ENCODE assay signal across 17 mouse cellular contexts in the genomic region with DNA sequence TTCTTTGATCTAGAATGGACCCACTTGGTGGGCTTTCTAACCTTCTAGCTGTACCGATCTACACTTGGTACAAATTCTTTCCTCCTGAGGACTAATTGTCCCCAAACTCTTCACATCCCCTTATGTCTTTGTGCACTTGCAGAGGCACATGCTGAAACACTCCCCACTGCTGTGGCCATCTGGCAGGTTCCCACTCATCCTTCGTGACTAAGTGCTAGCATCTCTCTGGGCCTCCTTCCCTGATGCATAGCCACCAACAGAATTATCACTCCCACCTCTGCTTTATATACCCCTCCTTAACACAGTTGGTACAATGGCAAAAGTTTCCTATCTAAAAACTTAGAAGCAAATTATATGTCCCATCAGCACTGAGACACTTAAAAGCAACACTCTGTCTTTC. TPM values are rescaled to one million over a fixed set of nuclear protein-coding genes. Genes with fewer than 3 reads are reported as not detected.
DNase-seq lines count a peak whose midpoint lies in the region; TF ChIP-seq lines count a peak whose summit lies in the region.
"Had no signal": no experiment of that assay in that cellular context is flagged by ENCODE, and none has a peak within 500 bp of the region (broad histone marks: within the 10 kb centered on the region; RNA-seq: fewer than 3 reads in every experiment).

No protein-coding gene starts in this region.

- intact Hi-C loops in left cerebral cortex, postnatal 25 days (cut with DNase I), result loop anchor here (1.0 to 5.0 kb wide), 5 partner anchors 9 to 122 kb away; no protein-coding TSS in a partner anchor
- intact Hi-C loops in heart, adult 2 months (cut with DNase I), result no loop called here

- H3K79me2 ChIP-seq in heart, adult 2 months (replicated peaks; ENCODE audit: control insufficient read depth, insufficient read depth, low read length), result no peaks in the 10 kb centered on the region

- DNase-seq in layer of hippocampus, adult 11-12 months (ENCODE audit: low spot score), result peak; percentile 71
- DNase-seq in layer of hippocampus, postnatal 10 days (ENCODE audit: low spot score in 2 of 2), result no peak
- DNase-seq in layer of hippocampus, adult 2 months (ENCODE audit: low spot score in 2 of 2), result peak; percentile 54 to 78
- peak; percentile 74 to 97 for DNase-seq in left cerebral cortex, postnatal 25 days (ENCODE audit: low spot score in 2 of 2)
- DNase-seq in lung, postnatal 36 days, result no peak
- DNase-seq in kidney, postnatal 36 days, result no peak
- no peak for DNase-seq in gastrocnemius, postnatal 25 days
- DNase-seq in heart, adult 2 months, result no peak
- DNase-seq: gastrocnemius, postnatal 10 days; kidney, adult 11 months; liver; lung, embryonic 14.5 days had no signal

- H3K27ac ChIP-seq in layer of hippocampus, adult 2 months, result peak overlapping the region; percentile 54
- no peak overlapping the region for H3K27ac ChIP-seq in heart, adult 2 months
- H3K27ac ChIP-seq: forebrain, embryonic 13.5 days; hindbrain, embryonic 12.5 days had no signal

- no peaks in the 10 kb centered on the region for H3K27me3 ChIP-seq in heart, adult 2 months (ENCODE audit: control insufficient read depth, insufficient read depth, low read length)
- H3K27me3 ChIP-seq: forebrain, embryonic 13.5 days; heart, embryonic 12.5 days; hindbrain, embryonic 12.5 days had no signal

- TF ChIP-seq CTCF in layer of hippocampus, adult 2 months (conservative IDR thresholded peaks at IDR 0.05), result no peak
- TF ChIP-seq CTCF in heart, adult 2 months (IDR thresholded peaks at IDR 0.05), result no peak

- no peak overlapping the region for H3K9ac ChIP-seq in heart, adult 2 months (ENCODE audit: low read depth, low read length)
- H3K9ac ChIP-seq: forebrain, embryonic 13.5 days; heart, embryonic 12.5 days; hindbrain, embryonic 12.5 days; lung, embryonic 14.5 days had no signal

- WGBS in heart, adult 2 months, result 83% methylated on average over 2 of the region's 2 CpGs

- TF ChIP-seq EP300 in heart, adult 2 months (IDR thresholded peaks at IDR 0.05; ENCODE audit: insufficient read depth, low read depth, low read length), result no peak

- no peaks in the 10 kb centered on the region for H3K4me1 ChIP-seq in heart, adult 2 months (ENCODE audit: control insufficient read depth, insufficient read depth, low read length)
- H3K4me1 ChIP-seq: forebrain, embryonic 13.5 days; heart, embryonic 12.5 days; hindbrain, embryonic 12.5 days had no signal

- H3K36me3 ChIP-seq in heart, adult 2 months (ENCODE audit: control insufficient read depth, insufficient read depth, low read length), result no peaks in the 10 kb centered on the region
- H3K36me3 ChIP-seq: heart, embryonic 12.5 days; hindbrain, embryonic 12.5 days had no signal

- TF ChIP-seq POLR2A in heart, adult 2 months (IDR thresholded peaks at IDR 0.05; ENCODE audit: insufficient read depth, low read depth, low read length), result no peak

- H3K4me3 ChIP-seq in layer of hippocampus, adult 2 months, result no peak overlapping the region
- no peak overlapping the region for H3K4me3 ChIP-seq in heart, adult 2 months
- H3K4me3 ChIP-seq: forebrain, embryonic 13.5 days; heart, embryonic 12.5 days; hindbrain, embryonic 12.5 days had no signal

RNA-seq across cellular contexts. Expression of gene Nav3, which starts 15.6 kb away (rescaled TPM):
- 100 to 1,000 TPM; 157 to 160 TPM for total RNA-seq in layer of hippocampus, postnatal 10 days (2021)
- total RNA-seq in layer of hippocampus, adult 2 months (2021), result 10 to 100 TPM; 77.6 to 79.2 TPM
- total RNA-seq in left cerebral cortex, postnatal 25 days (2021), result 100 to 1,000 TPM; 167 to 170 TPM
- 1 to 10 TPM; 1.6 to 2.9 TPM for total RNA-seq in gastrocnemius, postnatal 25 days (2021)
- total RNA-seq in heart, adult 2 months (2021), result 1 to 10 TPM; 2.0 to 3.6 TPM
- polyA plus RNA-seq in heart, adult 2 months (2012; rRNA removed), result 1.1 and 2.5 TPM in 2 replicates
- total RNA-seq: megakaryocyte progenitor cell, adult 5-6 weeks; neutrophil, adult 5-6 weeks had no signal

Comparison
In these comparisons a context has a peak if more than half of its experiments do, and no peak if none do; other contexts are left out.
1. DNase-seq: peak in layer of hippocampus, adult 11-12 months (single experiment), layer of hippocampus, adult 2 months (2 of 2) and left cerebral cortex, postnatal 25 days (2 of 2); none in layer of hippocampus, postnatal 10 days (0 of 2), lung, postnatal 36 days (single experiment), kidney, postnatal 36 days (0 of 2), gastrocnemius, postnatal 25 days (single experiment) and heart, adult 2 months (0 of 2).
2. RNA of gene Nav3, which starts 15.6 kb away (total RNA-seq): 167 to 170 TPM in left cerebral cortex, postnatal 25 days, 157 to 160 TPM in layer of hippocampus, postnatal 10 days and 77.6 to 79.2 TPM in layer of hippocampus, adult 2 months; 2.0 to 3.6 TPM in heart, adult 2 months and 1.6 to 2.9 TPM in gastrocnemius, postnatal 25 days; every median in the first group is over 10 times any median in the second.